Mouse (Mus musculus): ENCODE results near the gene Nedd8.

Nedd8 gene

DNA sequence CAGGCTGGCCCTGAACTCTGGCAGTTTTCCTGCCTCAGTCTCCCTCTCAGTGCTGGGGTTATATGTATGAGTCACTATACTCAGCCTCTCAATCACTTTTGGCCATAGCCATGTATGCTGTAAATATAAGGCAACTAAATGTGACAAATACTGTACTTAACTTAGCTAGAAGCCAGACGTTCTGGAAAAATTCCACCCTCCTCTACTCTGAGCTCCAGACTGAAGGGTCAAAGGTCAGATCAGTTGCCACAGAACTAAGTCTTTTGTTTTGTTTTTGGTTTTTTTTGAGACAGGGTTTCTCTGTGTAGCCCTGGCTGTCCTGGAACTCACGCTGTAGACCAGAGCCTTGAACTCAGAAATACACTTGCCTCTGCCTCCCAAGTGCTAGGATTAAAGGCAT, 56.0 kb downstream of the Nedd8 start:
- DNase-seq (ENCODE audit: low spot score in 2 of 2) = no peak

DNA sequence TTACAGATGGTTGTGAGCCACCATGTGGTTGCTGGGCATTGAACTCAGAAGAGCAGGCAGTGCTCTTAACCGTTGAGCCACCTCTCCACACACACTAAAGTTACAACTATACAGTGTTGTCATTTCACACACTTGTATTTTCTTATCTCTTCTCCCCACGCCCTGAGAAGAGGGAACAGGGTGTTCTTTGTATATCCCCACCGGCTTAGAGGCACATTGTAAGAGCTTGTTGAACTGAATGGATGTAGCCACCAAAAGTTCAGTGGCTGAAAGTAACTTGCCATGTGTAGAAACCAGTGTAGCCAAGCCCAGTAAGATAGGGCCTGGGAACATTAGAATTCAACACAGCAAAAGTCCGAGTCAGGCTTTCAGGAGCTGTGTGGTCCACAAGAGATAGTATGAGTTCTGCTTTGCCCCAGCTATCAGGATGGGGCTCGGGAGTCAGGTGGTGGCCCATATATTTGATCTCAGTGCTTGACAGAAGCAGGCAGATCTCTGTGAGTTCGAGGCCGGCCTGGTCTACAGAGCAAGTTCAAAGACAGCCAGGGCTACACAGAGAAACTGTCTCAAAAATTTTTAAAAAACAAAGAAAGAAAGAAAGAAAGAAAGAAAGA, 57.3 kb downstream of the Nedd8 start:
- DNase-seq (ENCODE audit: low spot score in 2 of 2) = no peak

- DNase-seq (ENCODE audit: low spot score in 2 of 2) = no peak
These were observed 58.6 kb downstream of the Nedd8 start for GRCm38 (mm10) chr14:55613346-55613745.

All from right cerebral cortex, adult 2 months (tissue).